Mouse (Mus musculus) small intestine, adult 2 months (tissue): ENCODE measurements around the gene Sytl4. TPM values are rescaled to one million over a fixed set of nuclear protein-coding genes. Genes with fewer than 3 reads are reported as not detected.

ENCODE experiments used
- H3K27ac ChIP-seq: fragments of 200-500 bp; 2 replicates; pipeline ENCODE4 v1.5.1; 2012; ENCODE audit warnings: low read depth, low read length, control low read depth, inconsistent platforms; ENCODE audit not compliant: insufficient read depth
- H3K27me3 ChIP-seq: fragments of 200-500 bp; 2 replicates; pipeline ENCODE4 v1.6.1; 2012; ENCODE audit warnings: mild to moderate bottlenecking, moderate library complexity, low read length, inconsistent platforms; ENCODE audit not compliant: control insufficient read depth, insufficient read depth
- H3K36me3 ChIP-seq: fragments of 200-500 bp; 2 replicates; pipeline ENCODE4 v1.6.1; 2012; ENCODE audit warnings: mild to moderate bottlenecking, low read length, control low read depth, inconsistent platforms; ENCODE audit not compliant: control insufficient read depth, insufficient read depth
- H3K4me1 ChIP-seq: fragments of 200-500 bp; 2 replicates; pipeline ENCODE4 v1.6.1; 2012; ENCODE audit warnings: low read length, inconsistent platforms, mixed read lengths; ENCODE audit not compliant: control insufficient read depth, insufficient read depth, insufficient read length
- H3K4me3 ChIP-seq: fragments of 200-500 bp; 2 replicates; pipeline ENCODE4 v1.5.1; 2012; ENCODE audit warnings: low read depth, mild to moderate bottlenecking, control low read depth, inconsistent platforms, low read length, moderate library complexity
- CTCF ChIP-seq: fragments of 200-500 bp; IDR thresholded peaks from 2 replicates; pipeline ENCODE4 v1.5.1; 2012; ENCODE audit warnings: low read depth, mild to moderate bottlenecking, control low read depth, inconsistent platforms, low read length, moderate library complexity, mixed read lengths; ENCODE audit not compliant: insufficient replicate concordance, insufficient read length; ENCODE audit errors: extremely low read depth
- POLR2A ChIP-seq: fragments of 200-500 bp; IDR thresholded peaks from 2 replicates; pipeline ENCODE4 v1.6.1; 2012; ENCODE audit warnings: low read depth, mild to moderate bottlenecking, control low read depth, inconsistent platforms, low read length, moderate library complexity
- WGBS: fragments of 180-500 bp; shearing (Covaris S2); methylation state at CpG from one replicate; pipeline ENCODE4 v1.1.7; 2018; 5-methylcytosine and 5-hydroxymethylcytosine counted together
- polyA plus RNA-seq: library from polyadenylated mRNA; depleted of rRNA; stranded (reverse); fragments of >200 nt; gene quantifications from 2 replicates; pipeline ENCODE4 v1.2.3, GENCODE M21; 2012; rRNA removed

The Sytl4 gene
- polyA plus RNA-seq, 1 experiment = 0.24 TPM

DNA sequence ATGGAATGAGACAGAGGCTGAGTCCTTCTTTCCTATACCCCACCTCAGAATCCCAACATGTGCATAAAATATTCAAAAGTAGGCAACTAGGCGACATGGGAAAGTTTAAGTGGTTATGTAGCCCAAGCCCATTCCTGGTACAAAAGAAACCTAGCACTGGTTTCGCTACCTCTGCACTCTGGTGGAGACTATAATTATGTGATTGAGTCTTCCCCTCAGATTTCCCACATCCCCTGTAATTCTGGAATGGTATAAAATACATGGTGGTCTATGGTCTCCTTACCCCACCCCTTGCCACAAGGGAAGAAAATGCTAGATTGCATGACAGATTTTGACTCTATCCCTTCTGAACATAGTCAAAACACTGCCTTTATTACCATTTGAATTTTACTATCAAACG, 68.6 kb downstream of the Sytl4 start:
- WGBS = 86% methylated on average over 3 of the region's 3 CpGs
- Histone ChIP-seq H3K27me3 (no peaks in the 10 kb centered on the region), H3K4me1 (no peaks in the 10 kb centered on the region), H3K36me3 (no peaks in the 10 kb centered on the region), H3K27ac (no peak overlapping the region), H3K4me3 (no peak overlapping the region)
- no peak for TF ChIP-seq POLR2A
- TF ChIP-seq CTCF = no peak

DNA sequence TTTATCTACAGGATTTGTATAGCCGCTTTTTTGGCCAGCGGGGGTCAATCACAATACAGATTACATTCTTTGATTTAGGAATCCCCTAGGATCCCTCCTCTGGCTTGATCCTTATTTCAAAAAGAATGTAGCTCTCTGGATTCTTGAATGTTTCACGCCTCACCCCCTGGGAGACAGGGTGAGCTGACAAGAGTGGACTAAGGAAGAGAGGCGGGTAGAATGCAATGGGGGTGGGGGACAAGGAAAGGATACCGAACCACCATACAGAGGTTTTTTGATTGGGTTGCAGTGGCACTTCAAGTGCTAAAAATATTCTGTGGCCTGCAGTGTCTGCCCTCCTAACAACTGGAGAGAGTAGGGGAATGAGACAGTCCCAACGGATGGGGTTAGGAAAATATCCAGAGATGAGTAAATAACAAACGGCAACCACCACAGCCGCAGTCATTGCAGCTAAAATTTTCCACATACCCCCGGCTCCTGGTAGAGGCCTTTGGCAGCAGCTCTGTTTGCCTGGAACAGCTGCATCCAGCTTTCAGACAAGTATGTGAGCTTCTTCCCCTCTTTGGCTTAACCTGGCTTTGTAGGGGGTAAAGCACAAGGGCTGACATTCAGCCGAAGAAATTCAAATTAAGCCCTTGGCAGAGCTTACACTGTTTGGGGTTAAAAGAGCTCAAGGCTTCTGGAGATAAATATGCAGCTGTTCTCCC, 70.1 kb downstream of the Sytl4 start:
- no peak overlapping the region for H3K4me3 ChIP-seq

DNA sequence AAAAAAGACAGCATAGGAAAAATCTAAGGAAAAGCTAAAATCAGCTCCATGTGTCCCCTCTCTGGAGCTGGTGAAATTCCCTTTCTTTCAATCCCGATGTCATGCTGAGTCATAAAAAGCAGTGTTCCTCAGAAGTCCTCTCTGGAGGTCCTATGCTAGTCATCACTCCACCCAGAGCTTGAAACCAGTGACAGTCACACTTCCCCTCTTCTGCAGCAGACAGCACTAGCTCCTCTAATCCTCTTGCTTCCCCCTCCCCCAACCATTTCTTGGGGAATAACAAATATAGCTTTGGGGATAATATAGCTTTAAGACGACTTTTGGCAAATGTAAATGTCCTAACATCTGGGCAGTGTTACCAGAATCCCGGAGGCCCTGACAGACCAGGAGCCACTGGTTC, 73.4 kb downstream of the Sytl4 start, which contains the start of gene Srpx2:
Gene Srpx2, plus strand, starts transcription at position 166 of the 400 bp plus-strand sequence.
- H3K4me3 ChIP-seq = peak within 1 kb of the TSS; percentile 21; the same call in 1 of the 2 replicates
- WGBS = 33% methylated on average over 3 of the region's 3 CpGs

More for the DNA sequence above, 70.1 kb downstream of the Sytl4 start:
- Histone ChIP-seq H3K27me3 (no peaks in the 10 kb centered on the region), H3K27ac (no peak overlapping the region), H3K36me3 (no peaks in the 10 kb centered on the region), H3K4me1 (no peaks in the 10 kb centered on the region)
- TF ChIP-seq POLR2A = no peak
- TF ChIP-seq CTCF = no peak
- 52% methylated on average over 10 of the region's 10 CpGs for WGBS

DNA sequence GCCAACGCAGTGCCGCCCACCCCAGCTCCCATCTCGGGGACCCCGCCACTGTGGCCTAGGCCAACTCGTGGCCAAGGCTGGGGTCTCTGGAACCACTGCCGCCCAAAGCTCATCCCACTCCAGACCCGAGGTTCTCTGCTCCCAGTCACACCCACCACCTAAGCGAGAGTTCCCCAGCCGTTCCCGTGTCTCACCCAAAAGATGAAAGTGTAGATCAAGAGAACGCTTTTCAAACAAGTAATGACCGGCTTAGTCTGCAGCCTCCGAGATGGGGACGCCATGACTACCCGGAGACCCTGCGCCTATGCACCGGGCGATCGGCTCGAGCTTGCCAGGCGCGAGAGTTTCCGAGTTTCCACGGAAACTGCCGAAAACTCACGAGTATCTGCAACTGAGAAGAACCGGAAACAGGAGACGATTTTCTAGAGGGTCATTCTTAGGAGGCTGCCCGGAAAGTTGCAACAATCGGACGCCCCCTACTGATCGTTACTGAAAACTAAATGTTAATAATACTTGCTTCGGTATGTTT, 83.5 kb downstream of the Sytl4 start, which contains the start of gene Tspan6:
Gene Tspan6, minus strand, starts transcription at position 416 of the 529 bp plus-strand sequence.
- Histone ChIP-seq H3K4me3 (peak within 1 kb of the TSS; percentile 65), H3K4me1 (no peaks in the 10 kb centered on the region), H3K36me3 (no peaks in the 10 kb centered on the region), H3K27ac (no peak within 1 kb of the TSS), H3K27me3 (no peaks in the 10 kb centered on the region)
- TF ChIP-seq POLR2A = no peak
- no peak for TF ChIP-seq CTCF
- 18% methylated on average over 33 of the region's 33 CpGs for WGBS

More for the DNA sequence above, 73.4 kb downstream of the Sytl4 start, which contains the start of gene Srpx2:
- H3K27me3 ChIP-seq = no peaks in the 10 kb centered on the region
- H3K27ac ChIP-seq = no peak within 1 kb of the TSS
- TF ChIP-seq POLR2A (no peak), CTCF (no peak)
- no peaks in the 10 kb centered on the region for H3K4me1 ChIP-seq
- no peaks in the 10 kb centered on the region for H3K36me3 ChIP-seq

DNA sequence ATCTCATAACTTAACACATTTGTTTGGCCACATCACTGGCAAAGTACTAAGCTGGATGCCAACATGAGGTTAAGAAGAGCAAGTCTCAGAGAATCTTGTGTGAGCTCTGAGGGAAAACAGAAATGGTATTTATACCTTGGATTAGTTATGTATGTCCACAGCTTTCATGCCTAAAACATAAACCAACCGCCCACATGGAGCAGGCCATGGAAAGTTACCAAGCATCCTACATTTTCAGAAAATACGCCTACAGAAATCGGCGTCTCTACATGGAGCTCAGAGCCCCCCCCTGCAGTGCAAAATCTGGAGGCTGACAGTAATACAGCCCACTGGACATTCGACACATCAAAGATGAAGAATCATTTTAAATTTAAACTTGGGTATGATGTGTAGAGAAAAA, 93.5 kb downstream of the Sytl4 start:
- no peak for TF ChIP-seq CTCF
- TF ChIP-seq POLR2A = no peak
- 89% methylated on average over 5 of the region's 5 CpGs for WGBS
- no peak overlapping the region for H3K27ac ChIP-seq
- H3K4me3 ChIP-seq = no peak overlapping the region
- H3K27me3 ChIP-seq = no peaks in the 10 kb centered on the region
- H3K36me3 ChIP-seq = no peaks in the 10 kb centered on the region
- no peaks in the 10 kb centered on the region for H3K4me1 ChIP-seq

DNA sequence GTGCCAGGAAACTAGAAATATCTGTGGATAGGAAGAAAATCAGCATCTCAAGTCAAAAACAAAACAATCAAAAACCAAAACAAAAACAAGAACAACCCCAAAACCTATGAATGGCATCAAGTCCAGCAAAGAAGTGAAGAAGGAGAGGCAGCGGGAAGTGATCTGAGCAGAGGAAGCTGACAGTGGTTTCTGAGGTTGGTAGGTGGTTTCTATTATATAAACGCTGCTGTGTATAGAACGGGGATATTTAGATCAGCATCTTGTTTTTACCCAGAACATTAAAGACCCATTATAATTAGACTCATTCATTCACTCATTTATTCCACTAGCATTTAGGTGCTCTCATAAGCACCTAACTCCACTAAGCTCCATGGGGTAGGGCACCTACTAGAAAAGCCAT, 94.3 kb downstream of the Sytl4 start:
- Histone ChIP-seq H3K4me3 (no peak overlapping the region), H3K27me3 (no peaks in the 10 kb centered on the region), H3K27ac (no peak overlapping the region), H3K36me3 (no peaks in the 10 kb centered on the region), H3K4me1 (no peaks in the 10 kb centered on the region)
- WGBS = 73% methylated on average over 3 of the region's 3 CpGs
- TF ChIP-seq CTCF (no peak), POLR2A (no peak)

Other genes starting within 250 kb of the Sytl4 start
- gene Tnmd, start 130.8 kb downstream of the Sytl4 start, polyA plus RNA-seq = not detected in 2 replicates
- gene Tspan6, start 83.4 kb downstream of the Sytl4 start, polyA plus RNA-seq = 0.23 and 0.80 TPM in 2 replicates
- 3.1 and 6.1 TPM in 2 replicates for gene Srpx2, start 73.4 kb downstream of the Sytl4 start, polyA plus RNA-seq
- 6.9 and 8.8 TPM in 2 replicates for gene Cstf2, start 77.4 kb upstream of the Sytl4 start, polyA plus RNA-seq
- gene Xkrx, start 180.3 kb upstream of the Sytl4 start, polyA plus RNA-seq = 0.20 and 0.77 TPM in 2 replicates
- gene Arl13a, start 205.7 kb upstream of the Sytl4 start, polyA plus RNA-seq = not detected in 2 replicates
- 0.08 and 0.13 TPM in 2 replicates for gene Nox1, start 240.1 kb upstream of the Sytl4 start, polyA plus RNA-seq